Mouse (Mus musculus): ENCODE data around the gene Kcnj12. TPM values are rescaled to one million over a fixed set of nuclear protein-coding genes. Genes with fewer than 3 reads are reported as not detected.

The Kcnj12 gene
- polyA plus RNA-seq, 2 experiments: 0.06 TPM; not detected in 1

DNA sequence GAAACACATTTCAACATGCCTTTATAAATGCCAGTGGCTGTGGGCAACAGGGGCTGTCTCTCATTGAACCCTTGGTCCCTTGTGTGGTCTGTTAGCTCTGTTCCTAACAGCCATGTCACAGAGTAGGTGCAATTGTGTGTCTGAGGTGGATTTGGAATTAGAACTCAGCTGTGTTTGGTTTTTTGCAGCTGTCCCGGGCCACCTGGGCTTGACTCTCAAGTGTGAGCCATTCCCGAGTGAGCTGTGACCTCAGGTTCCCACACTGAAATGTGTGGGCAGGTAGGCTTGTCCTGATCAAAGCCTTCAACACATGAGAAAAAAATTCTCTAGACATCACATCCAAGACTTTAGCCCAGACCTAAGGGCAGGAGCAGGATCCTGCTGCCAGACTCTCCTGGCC lies 43.7 kb upstream of the Kcnj12 start:
- no peak for TF ChIP-seq EP300 (IDR thresholded peaks at IDR 0.05; ENCODE audit: low read depth)
- TF ChIP-seq CTCF (IDR thresholded peaks at IDR 0.05; ENCODE audit: low read depth): no peak
- 65% methylated on average over 2 of the region's 2 CpGs for WGBS (ENCODE audit: insufficient replicate concordance)
- no peaks in the 10 kb centered on the region for H3K27me3 ChIP-seq (ENCODE audit: control insufficient read depth, insufficient read depth, low read length)
- no peaks in the 10 kb centered on the region for H3K36me3 ChIP-seq (replicated peaks; ENCODE audit: control insufficient read depth, insufficient read depth, low read depth)
- H3K9me3 ChIP-seq (ENCODE audit: control insufficient read depth, low read length): no peaks in the 10 kb centered on the region
- no peak overlapping the region for H3K4me3 ChIP-seq (ENCODE audit: insufficient read depth in 1 of 2, low read depth in 2 of 2, low read length in 2 of 2)
- ATAC-seq (ENCODE audit: insufficient read depth) (no peak), DNase-seq (ENCODE audit: low read depth in 3 of 3, low spot score in 3 of 3) (no peak)
- no peak overlapping the region for H3K27ac ChIP-seq
- no peak overlapping the region for H3K9ac ChIP-seq (replicated peaks)
- no peak overlapping the region for H3K4me2 ChIP-seq (ENCODE audit: low read depth)
- H3K4me1 ChIP-seq (replicated peaks; ENCODE audit: control insufficient read depth in 2 of 2, insufficient read depth in 2 of 2, low read length in 1 of 2): no peaks in the 10 kb centered on the region; a peak in 1 of 4 replicates

DNA sequence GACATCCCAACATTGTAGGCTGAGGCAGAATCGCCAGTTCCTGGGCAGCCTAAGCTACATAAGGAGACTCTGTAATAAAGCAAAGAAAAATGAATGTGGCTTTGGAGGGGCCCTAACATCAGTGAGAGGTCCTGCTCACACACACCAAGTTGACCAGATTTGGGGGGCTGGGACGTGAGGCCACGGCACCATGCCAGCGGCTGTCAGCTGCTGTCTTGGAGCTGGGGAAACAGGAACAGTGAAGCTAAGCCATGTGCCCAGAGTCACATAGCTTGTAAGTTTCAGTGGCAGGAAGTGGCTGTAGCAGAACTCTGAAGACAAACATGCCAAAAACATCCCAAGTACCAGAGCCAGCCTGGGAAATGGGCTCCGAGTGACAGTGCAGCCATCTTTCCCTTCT lies 42.6 kb upstream of the Kcnj12 start:
- H3K36me3 ChIP-seq (replicated peaks; ENCODE audit: control insufficient read depth, insufficient read depth, low read depth): no peaks in the 10 kb centered on the region
- DNase-seq (ENCODE audit: low read depth in 3 of 3, low spot score in 3 of 3) (no peak), ATAC-seq (ENCODE audit: insufficient read depth) (no peak)
- no peaks in the 10 kb centered on the region for H3K27me3 ChIP-seq (ENCODE audit: control insufficient read depth, insufficient read depth, low read length)
- H3K4me1 ChIP-seq (replicated peaks; ENCODE audit: control insufficient read depth in 2 of 2, insufficient read depth in 2 of 2, low read length in 1 of 2): no peaks in the 10 kb centered on the region; a peak in 1 of 4 replicates
- no peaks in the 10 kb centered on the region for H3K9me3 ChIP-seq (ENCODE audit: control insufficient read depth, low read length)
- TF ChIP-seq EP300 (IDR thresholded peaks at IDR 0.05; ENCODE audit: low read depth) (no peak), CTCF (IDR thresholded peaks at IDR 0.05; ENCODE audit: low read depth) (no peak)
- no peak overlapping the region for H3K4me2 ChIP-seq (ENCODE audit: low read depth)
- H3K9ac ChIP-seq (replicated peaks): no peak overlapping the region
- WGBS (ENCODE audit: insufficient replicate concordance): 63% methylated on average over 5 of the region's 5 CpGs
- no peak overlapping the region for H3K4me3 ChIP-seq (ENCODE audit: insufficient read depth in 1 of 2, low read depth in 2 of 2, low read length in 2 of 2)
- H3K27ac ChIP-seq: no peak overlapping the region

DNA sequence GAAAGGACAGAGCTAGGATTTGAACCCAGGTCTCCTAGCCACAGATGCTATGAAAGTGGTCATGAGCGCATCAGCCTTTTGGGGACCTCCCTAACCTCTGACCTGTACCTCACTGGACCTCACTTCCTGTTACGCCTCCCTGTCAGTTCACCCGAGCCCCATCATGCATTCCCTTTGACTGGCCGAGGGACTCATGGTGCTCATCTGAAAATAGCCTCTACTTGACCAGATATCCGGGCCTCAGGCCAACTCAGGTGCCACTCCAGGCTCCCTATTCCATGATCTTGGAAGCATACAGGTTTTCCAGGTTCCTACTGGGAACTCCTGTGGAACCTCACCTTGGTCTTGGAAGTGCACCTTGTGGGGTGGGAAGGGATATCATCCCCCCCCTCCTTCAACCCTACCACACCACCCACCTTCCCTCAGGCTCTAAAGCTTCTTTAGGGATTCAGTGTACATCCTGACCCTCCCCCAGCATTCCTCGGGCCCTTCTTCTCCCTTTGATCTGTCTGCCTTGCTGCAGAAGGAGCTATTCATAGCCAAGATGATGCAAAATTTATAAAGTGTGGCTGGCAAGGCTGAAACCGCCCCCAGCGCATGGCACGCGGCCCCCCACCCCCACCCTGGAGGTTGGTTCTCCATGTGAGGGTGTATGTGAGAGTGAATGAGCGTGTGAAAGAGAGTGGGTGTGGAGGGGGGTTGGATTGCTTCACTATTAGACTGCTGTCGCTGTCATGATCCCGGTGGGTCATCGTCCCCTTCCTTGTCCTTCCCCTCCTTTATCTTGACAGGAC lies 40.5 kb upstream of the Kcnj12 start:
- no peak for DNase-seq (ENCODE audit: low read depth in 3 of 3, low spot score in 3 of 3)
- no peak for ATAC-seq (ENCODE audit: insufficient read depth)
- Histone ChIP-seq H3K9me3 (ENCODE audit: control insufficient read depth, low read length) (no peaks in the 10 kb centered on the region), H3K36me3 (replicated peaks; ENCODE audit: control insufficient read depth, insufficient read depth, low read depth) (no peaks in the 10 kb centered on the region), H3K4me1 (replicated peaks; ENCODE audit: control insufficient read depth in 2 of 2, insufficient read depth in 2 of 2, low read length in 1 of 2) (no peaks in the 10 kb centered on the region), H3K4me2 (ENCODE audit: low read depth) (no peak overlapping the region), H3K27me3 (ENCODE audit: control insufficient read depth, insufficient read depth, low read length) (no peaks in the 10 kb centered on the region; the same call in 1 of the 2 replicates), H3K27ac (no peak overlapping the region), H3K9ac (replicated peaks) (no peak overlapping the region), H3K4me3 (ENCODE audit: insufficient read depth in 1 of 2, low read depth in 2 of 2, low read length in 2 of 2) (no peak overlapping the region)
- no peak for TF ChIP-seq EP300 (IDR thresholded peaks at IDR 0.05; ENCODE audit: low read depth)
- 64% methylated on average over 14 of the region's 14 CpGs for WGBS (ENCODE audit: insufficient replicate concordance)

- H3K9ac ChIP-seq (replicated peaks): no peak overlapping the region
- H3K9me3 ChIP-seq (ENCODE audit: control insufficient read depth, low read length): no peaks in the 10 kb centered on the region
- H3K27ac ChIP-seq: no peak overlapping the region
- no peaks in the 10 kb centered on the region for H3K4me1 ChIP-seq (replicated peaks; ENCODE audit: control insufficient read depth in 2 of 2, insufficient read depth in 2 of 2, low read length in 1 of 2)
- H3K36me3 ChIP-seq (replicated peaks; ENCODE audit: control insufficient read depth, insufficient read depth, low read depth): no peaks in the 10 kb centered on the region
- no peaks in the 10 kb centered on the region; the same call in 1 of the 2 replicates for H3K27me3 ChIP-seq (ENCODE audit: control insufficient read depth, insufficient read depth, low read length)
- no peak overlapping the region for H3K4me2 ChIP-seq (ENCODE audit: low read depth)
- no peak for TF ChIP-seq CTCF (IDR thresholded peaks at IDR 0.05; ENCODE audit: low read depth)
- TF ChIP-seq EP300 (IDR thresholded peaks at IDR 0.05; ENCODE audit: low read depth): no peak
- ATAC-seq (ENCODE audit: insufficient read depth): no peak
- WGBS (ENCODE audit: insufficient replicate concordance): 59% methylated on average over 13 of the region's 13 CpGs
- DNase-seq (ENCODE audit: low read depth in 3 of 3, low spot score in 3 of 3): no peak
- H3K4me3 ChIP-seq (ENCODE audit: insufficient read depth in 1 of 2, low read depth in 2 of 2, low read length in 2 of 2): no peak overlapping the region
Observed at GRCm38 (mm10) chr11:60984912-60985558, 37.3 kb upstream of the Kcnj12 start.

DNA sequence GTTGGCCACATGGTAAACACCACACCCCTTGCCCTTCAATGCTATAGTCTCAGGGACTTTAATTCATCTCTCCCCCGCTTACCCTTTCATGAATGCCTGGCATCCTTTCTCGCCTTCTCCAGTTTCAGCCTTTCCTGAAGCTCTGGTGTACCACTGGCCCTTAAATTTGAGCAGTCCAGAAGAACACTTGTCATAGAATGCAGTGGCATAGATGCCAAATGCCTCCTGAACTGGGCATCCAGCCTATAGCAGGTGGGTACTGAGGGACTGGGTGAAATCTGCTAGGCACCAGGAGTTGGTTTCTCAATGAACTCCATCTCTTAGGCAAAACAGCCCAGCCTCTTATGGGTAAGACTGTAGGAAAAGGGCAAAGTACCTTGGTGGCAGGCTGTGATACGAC lies 31.9 kb upstream of the Kcnj12 start:
- TF ChIP-seq EP300 (IDR thresholded peaks at IDR 0.05; ENCODE audit: low read depth): no peak
- no peak for TF ChIP-seq CTCF (IDR thresholded peaks at IDR 0.05; ENCODE audit: low read depth)
- WGBS (ENCODE audit: insufficient replicate concordance): 56% methylated on average over 3 of the region's 3 CpGs
- no peak overlapping the region for H3K9ac ChIP-seq (replicated peaks)
- H3K4me2 ChIP-seq (ENCODE audit: low read depth): no peak overlapping the region
- DNase-seq (ENCODE audit: low read depth in 3 of 3, low spot score in 3 of 3) (no peak), ATAC-seq (ENCODE audit: insufficient read depth) (no peak)
- H3K27me3 ChIP-seq (ENCODE audit: control insufficient read depth, insufficient read depth, low read length): no peaks in the 10 kb centered on the region; the same call in 1 of the 2 replicates
- no peaks in the 10 kb centered on the region for H3K4me1 ChIP-seq (replicated peaks; ENCODE audit: control insufficient read depth in 2 of 2, insufficient read depth in 2 of 2, low read length in 1 of 2)
- no peaks in the 10 kb centered on the region for H3K9me3 ChIP-seq (ENCODE audit: control insufficient read depth, low read length)
- H3K27ac ChIP-seq: no peak overlapping the region
- no peaks in the 10 kb centered on the region for H3K36me3 ChIP-seq (replicated peaks; ENCODE audit: control insufficient read depth, insufficient read depth, low read depth)
- H3K4me3 ChIP-seq (ENCODE audit: insufficient read depth in 1 of 2, low read depth in 2 of 2, low read length in 2 of 2): no peak overlapping the region
